In genomic region chr9:85981428-85981827, GRCm38 (mm10) we compare ENCODE assay signal across 34 mouse cellular contexts.
"Had no signal": no experiment of that assay in that cellular context is flagged by ENCODE, and none has a peak within 500 bp of the region (broad histone marks: within the 10 kb centered on the region; RNA-seq: fewer than 3 reads in every experiment).

No protein-coding gene starts in this region.

- H3K27me3 ChIP-seq: heart, embryonic 12.5 days; heart, embryonic 13.5 days; heart, embryonic 15.5 days; hindbrain, embryonic 12.5 days; hindbrain, embryonic 13.5 days; hindbrain, embryonic 15.5 days; kidney, embryonic 15.5 days had no signal

- H3K9me3 ChIP-seq: heart, embryonic 10.5 days; heart, embryonic 12.5 days; heart, embryonic 13.5 days; heart, embryonic 15.5 days; hindbrain, embryonic 10.5 days; hindbrain, embryonic 12.5 days; hindbrain, embryonic 13.5 days; hindbrain, embryonic 15.5 days; kidney, embryonic 15.5 days had no signal

- H3K4me2 ChIP-seq: heart, embryonic 11.5 days; heart, embryonic 12.5 days; heart, embryonic 13.5 days; heart, embryonic 15.5 days; hindbrain, embryonic 12.5 days; hindbrain, embryonic 13.5 days; hindbrain, embryonic 14.5 days; hindbrain, embryonic 15.5 days; kidney, embryonic 15.5 days had no signal

- ATAC-seq: hindbrain, embryonic 16.5 days; hindbrain, postnatal 0 days; inflammation-experienced regulatory T-cells, adult 6 months had no signal

- H3K4me1 ChIP-seq: heart, embryonic 10.5 days; heart, embryonic 12.5 days; heart, embryonic 15.5 days; hindbrain, embryonic 10.5 days; hindbrain, embryonic 12.5 days; hindbrain, embryonic 13.5 days; hindbrain, embryonic 15.5 days had no signal

- H3K4me3 ChIP-seq: heart, adult 2 months; heart, embryonic 10.5 days; heart, embryonic 12.5 days; heart, embryonic 13.5 days; heart, embryonic 15.5 days; hindbrain, embryonic 10.5 days; hindbrain, embryonic 12.5 days; hindbrain, embryonic 13.5 days; hindbrain, embryonic 15.5 days; kidney, embryonic 15.5 days; layer of hippocampus, adult 2 months had no signal

- H3K36me3 ChIP-seq: heart, embryonic 10.5 days; heart, embryonic 12.5 days; heart, embryonic 13.5 days; heart, embryonic 15.5 days; hindbrain, embryonic 10.5 days; hindbrain, embryonic 12.5 days; hindbrain, embryonic 13.5 days; hindbrain, embryonic 15.5 days; kidney, embryonic 15.5 days had no signal

- DNase-seq: heart, adult 18-20 months; heart, adult 2 months; heart, postnatal 10 days; heart, postnatal 14 days; heart, postnatal 36 days; heart, postnatal 4 days; kidney, adult 11 months; kidney, adult 18-20 months; kidney, adult 2 months; kidney, adult 8-10 months; kidney, adult 9 months; kidney, postnatal 10 days; kidney, postnatal 14 days; kidney, postnatal 25 days; kidney, postnatal 36 days; kidney, postnatal 4 days; layer of hippocampus, adult 9-11 months; layer of hippocampus, postnatal 36 days had no signal

- H3K27ac ChIP-seq: heart, adult 2 months; heart, embryonic 10.5 days; heart, embryonic 13.5 days; heart, embryonic 15.5 days; hindbrain, embryonic 10.5 days; hindbrain, embryonic 12.5 days; hindbrain, embryonic 13.5 days; hindbrain, embryonic 14.5 days; hindbrain, embryonic 15.5 days; hindbrain, postnatal 0 days; kidney, embryonic 15.5 days; kidney, postnatal 0 days; layer of hippocampus, adult 2 months had no signal

- H3K9ac ChIP-seq: heart, embryonic 12.5 days; heart, embryonic 13.5 days; heart, embryonic 15.5 days; hindbrain, embryonic 12.5 days; hindbrain, embryonic 13.5 days; hindbrain, embryonic 14.5 days; hindbrain, embryonic 15.5 days; kidney, embryonic 15.5 days had no signal
